Mouse (Mus musculus) hindbrain, embryonic 13.5 days (tissue): ENCODE results near the gene Eml1. TPM values are rescaled to one million over a fixed set of nuclear protein-coding genes. Genes with fewer than 3 reads are reported as not detected.

Experiments used
- ATAC-seq: fragments of 200-750 bp; cut with Nextera tagmentation; 2 replicates; pipeline ENCODE4 v1.8.0; 2017; ENCODE audit warnings: moderate TSS enrichment; ENCODE audit not compliant: low FRiP score
- H3K27ac ChIP-seq: fragments of 300-500 bp; sonication (generic); 2 replicates; pipeline ENCODE4 v1.5.1; 2015; ENCODE audit warnings: inconsistent platforms, mild to moderate bottlenecking, moderate library complexity
- H3K27me3 ChIP-seq: fragments of 300-500 bp; sonication (generic); 2 replicates; pipeline ENCODE4 v1.6.1; 2015; ENCODE audit warnings: mild to moderate bottlenecking, inconsistent platforms
- H3K36me3 ChIP-seq: fragments of 300-500 bp; sonication (generic); 2 replicates; pipeline ENCODE4 v1.6.1; 2015; ENCODE audit warnings: mild to moderate bottlenecking, inconsistent platforms
- H3K4me1 ChIP-seq: fragments of 300-500 bp; sonication (generic); replicated peaks from 2 replicates; pipeline ENCODE4 v1.6.1; 2015; ENCODE audit warnings: inconsistent platforms
- H3K4me2 ChIP-seq: fragments of 300-500 bp; sonication (generic); 2 replicates; pipeline ENCODE4 v1.6.1; 2015; ENCODE audit warnings: inconsistent platforms, mild to moderate bottlenecking, moderate library complexity
- H3K4me3 ChIP-seq: fragments of 300-500 bp; sonication (generic); 2 replicates; pipeline ENCODE4 v1.5.1; 2015; ENCODE audit warnings: mild to moderate bottlenecking, inconsistent platforms
- H3K9ac ChIP-seq: fragments of 300-500 bp; sonication (generic); 2 replicates; pipeline ENCODE4 v1.6.1; 2015; ENCODE audit warnings: mild to moderate bottlenecking, inconsistent platforms
- H3K9me3 ChIP-seq: fragments of 300-500 bp; sonication (generic); 2 replicates; pipeline ENCODE4 v1.6.1; 2016; ENCODE audit warnings: inconsistent platforms
- WGBS: fragments of 180-500 bp; shearing (Covaris S2); methylation state at CpG from one replicate; pipeline ENCODE4 v1.1.7; 2015; 5-methylcytosine and 5-hydroxymethylcytosine counted together
- polyA plus RNA-seq: library from polyadenylated mRNA; unstranded; fragments of >200 nt; fragmentation: Nextera tagmentation; extraction: Ambion mirVana; gene quantifications from 2 replicates; pipeline ENCODE4 v1.2.1, GENCODE M21; 2015

Gene Eml1
- polyA plus RNA-seq, result 58.7 and 61.9 TPM in 2 replicates

GRCm38 (mm10) chr12:108370596-108371428, at the start of gene Eml1:
Gene Eml1 (plus strand): TSS chr12:108370957.
- Histone ChIP-seq H3K9me3 (no peaks in the 10 kb centered on the region), H3K27me3 (peaks cover 2% of the 10 kb centered on the region; the same call in 1 of the 2 replicates), H3K9ac (no peak within 1 kb of the TSS), H3K36me3 (no peaks in the 10 kb centered on the region), H3K4me1 (peaks cover 18% of the 10 kb centered on the region), H3K27ac (no peak within 1 kb of the TSS), H3K4me3 (no peak within 1 kb of the TSS), H3K4me2 (no peak within 1 kb of the TSS)
- 80% methylated on average over 19 of the region's 19 CpGs for WGBS
- ATAC-seq, result no peak

- Histone ChIP-seq H3K4me1 (peaks cover 33% of the 10 kb centered on the region), H3K9me3 (no peaks in the 10 kb centered on the region), H3K4me2 (no peak overlapping the region), H3K27ac (no peak overlapping the region), H3K36me3 (no peaks in the 10 kb centered on the region), H3K4me3 (no peak overlapping the region), H3K9ac (no peak overlapping the region), H3K27me3 (peaks cover 40% of the 10 kb centered on the region)
- WGBS, result 45% methylated on average over 5 of the region's 5 CpGs
- ATAC-seq, result no peak
These were observed 44.4 kb upstream of the Eml1 start for GRCm38 (mm10) chr12:108326401-108326800.

GRCm38 (mm10) chr12:108327889-108328491, 42.8 kb upstream of the Eml1 start:
- Histone ChIP-seq H3K27ac (peak overlapping the region; percentile 23; the same call in 1 of the 2 replicates), H3K27me3 (peaks cover 40% of the 10 kb centered on the region), H3K4me3 (peak overlapping the region; percentile 46), H3K4me1 (peaks cover 30% of the 10 kb centered on the region), H3K9ac (peak overlapping the region; percentile 71), H3K36me3 (no peaks in the 10 kb centered on the region), H3K9me3 (no peaks in the 10 kb centered on the region), H3K4me2 (peak overlapping the region; percentile 74)
- peak; percentile 63 for ATAC-seq
- WGBS, result 2% methylated on average over 65 of the region's 66 CpGs

DNA sequence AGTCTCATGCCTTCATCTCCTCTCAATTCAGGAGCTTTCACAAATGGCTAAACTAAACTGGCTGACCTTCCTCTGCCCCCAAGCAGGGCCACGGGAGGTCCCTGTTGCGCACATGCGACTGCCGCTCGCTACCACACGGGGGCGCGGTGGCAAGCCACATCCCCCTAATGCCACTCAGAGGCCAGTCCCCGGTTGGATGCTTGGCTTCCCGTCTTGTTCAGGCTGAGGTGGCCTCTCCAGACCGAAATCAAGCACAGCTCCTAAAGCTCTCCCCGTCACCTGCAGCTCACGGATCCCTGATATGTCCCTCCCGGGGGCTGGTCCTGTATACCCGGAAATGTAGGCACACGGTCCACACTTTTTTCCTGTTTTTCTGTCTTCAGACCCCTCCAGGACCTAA, 37.7 kb upstream of the Eml1 start:
- peaks cover 39% of the 10 kb centered on the region for H3K27me3 ChIP-seq
- H3K9ac ChIP-seq, result peak overlapping the region; percentile 43; the same call in 1 of the 2 replicates
- H3K27ac ChIP-seq, result no peak overlapping the region
- H3K4me2 ChIP-seq, result peak overlapping the region; percentile 93
- H3K4me1 ChIP-seq, result peaks cover 29% of the 10 kb centered on the region
- ATAC-seq, result peak; percentile 8; the same call in 1 of the 2 replicates
- peak overlapping the region; percentile 58 for H3K4me3 ChIP-seq
- H3K9me3 ChIP-seq, result no peaks in the 10 kb centered on the region
- WGBS, result 2% methylated on average over 16 of the region's 16 CpGs
- H3K36me3 ChIP-seq, result no peaks in the 10 kb centered on the region

GRCm38 (mm10) chr12:108333481-108333882, 37.3 kb upstream of the Eml1 start:
- peaks cover 35% of the 10 kb centered on the region for H3K27me3 ChIP-seq
- no peaks in the 10 kb centered on the region for H3K9me3 ChIP-seq
- peaks cover 24% of the 10 kb centered on the region for H3K4me1 ChIP-seq
- H3K9ac ChIP-seq, result peak overlapping the region; percentile 43
- H3K4me3 ChIP-seq, result peak overlapping the region; percentile 58
- peak; percentile 33 for ATAC-seq
- no peaks in the 10 kb centered on the region for H3K36me3 ChIP-seq
- peak overlapping the region; percentile 36 for H3K27ac ChIP-seq
- WGBS, result 2% methylated on average over 22 of the region's 22 CpGs
- peak overlapping the region; percentile 93 for H3K4me2 ChIP-seq

DNA sequence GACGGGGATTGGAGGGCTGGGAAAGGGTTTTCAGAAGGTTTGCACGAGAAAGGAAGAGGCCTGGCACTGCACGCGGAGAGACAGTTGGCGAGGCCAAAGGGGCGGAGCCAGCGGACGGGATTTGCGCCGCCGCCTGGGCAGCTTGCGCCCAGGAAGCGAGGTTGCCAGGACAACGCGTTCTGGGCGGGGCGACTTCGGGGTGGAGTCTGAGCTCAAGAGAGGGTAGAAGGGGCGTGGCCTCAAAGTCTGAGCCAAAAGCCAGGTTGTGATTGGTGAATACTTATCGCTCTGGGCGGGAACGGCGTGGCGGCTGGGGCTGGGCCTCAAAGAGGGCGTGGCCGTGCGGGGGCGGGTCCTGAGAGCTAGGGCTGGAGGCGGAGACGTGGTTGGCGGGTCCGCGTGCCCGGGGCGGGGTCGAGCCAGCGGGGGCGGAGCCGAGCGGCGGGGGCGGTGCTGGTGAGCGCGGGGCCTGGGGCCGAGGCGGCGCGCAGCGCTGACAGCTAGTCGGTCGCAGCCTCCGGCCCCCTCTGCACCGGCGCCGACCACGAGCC, 36.8 kb upstream of the Eml1 start, which contains the start of gene Cyp46a1:
Gene Cyp46a1 (plus strand): TSS at position 487 of the 551 bp plus-strand sequence.
- H3K4me1 ChIP-seq, result peaks cover 19% of the 10 kb centered on the region
- H3K36me3 ChIP-seq, result no peaks in the 10 kb centered on the region
- peak; percentile 92 for ATAC-seq
- peak within 1 kb of the TSS; percentile 79 for H3K27ac ChIP-seq
- peak within 1 kb of the TSS; percentile 58 for H3K4me3 ChIP-seq
- no peaks in the 10 kb centered on the region for H3K9me3 ChIP-seq
- peak within 1 kb of the TSS; percentile 73 for H3K9ac ChIP-seq
- H3K27me3 ChIP-seq, result peaks cover 30% of the 10 kb centered on the region
- peak within 1 kb of the TSS; percentile 93 for H3K4me2 ChIP-seq
- under 1% methylated on average over 46 of the region's 56 CpGs for WGBS

- WGBS, result 1% methylated on average over 26 of the region's 32 CpGs
- peak overlapping the region; percentile 79 for H3K27ac ChIP-seq
- H3K27me3 ChIP-seq, result peaks cover 27% of the 10 kb centered on the region
- peak overlapping the region; percentile 93 for H3K4me2 ChIP-seq
- peak; percentile 49; the same call in 1 of the 2 replicates for ATAC-seq
- H3K4me1 ChIP-seq, result peaks cover 18% of the 10 kb centered on the region
- H3K9ac ChIP-seq, result peak overlapping the region; percentile 73
- H3K36me3 ChIP-seq, result no peaks in the 10 kb centered on the region
- peak overlapping the region; percentile 58 for H3K4me3 ChIP-seq
- no peaks in the 10 kb centered on the region for H3K9me3 ChIP-seq
These were observed 36.2 kb upstream of the Eml1 start for GRCm38 (mm10) chr12:108334529-108334928.

GRCm38 (mm10) chr12:108338572-108339190, 32.1 kb upstream of the Eml1 start:
- Histone ChIP-seq H3K27me3 (peaks cover 19% of the 10 kb centered on the region), H3K4me3 (no peak overlapping the region), H3K27ac (no peak overlapping the region), H3K4me2 (no peak overlapping the region), H3K9ac (no peak overlapping the region), H3K36me3 (no peaks in the 10 kb centered on the region), H3K4me1 (peaks cover 8% of the 10 kb centered on the region), H3K9me3 (no peaks in the 10 kb centered on the region)
- 26% methylated on average over 14 of the region's 14 CpGs for WGBS
- no peak for ATAC-seq

GRCm38 (mm10) chr12:108348151-108348550, 22.6 kb upstream of the Eml1 start:
- Histone ChIP-seq H3K9ac (no peak overlapping the region), H3K36me3 (no peaks in the 10 kb centered on the region), H3K4me3 (no peak overlapping the region), H3K4me1 (peaks cover 9% of the 10 kb centered on the region), H3K9me3 (no peaks in the 10 kb centered on the region), H3K27ac (no peak overlapping the region), H3K4me2 (no peak overlapping the region), H3K27me3 (peaks cover 26% of the 10 kb centered on the region)
- no peak for ATAC-seq
- 84% methylated on average over 8 of the region's 8 CpGs for WGBS

- 69% methylated on average over 5 of the region's 5 CpGs for WGBS
- Histone ChIP-seq H3K4me3 (no peak overlapping the region), H3K4me1 (peaks cover 9% of the 10 kb centered on the region), H3K27me3 (peaks cover 35% of the 10 kb centered on the region), H3K9ac (no peak overlapping the region), H3K36me3 (no peaks in the 10 kb centered on the region), H3K27ac (no peak overlapping the region), H3K9me3 (no peaks in the 10 kb centered on the region), H3K4me2 (no peak overlapping the region)
- no peak for ATAC-seq
These were observed 21.7 kb upstream of the Eml1 start for GRCm38 (mm10) chr12:108349026-108349425.

- no peak overlapping the region for H3K4me2 ChIP-seq
- H3K9ac ChIP-seq, result no peak overlapping the region
- WGBS, result 87% methylated on average over 10 of the region's 10 CpGs
- peaks cover 9% of the 10 kb centered on the region for H3K4me1 ChIP-seq
- no peak for ATAC-seq
- no peaks in the 10 kb centered on the region for H3K36me3 ChIP-seq
- no peak overlapping the region for H3K4me3 ChIP-seq
- peaks cover 40% of the 10 kb centered on the region for H3K27me3 ChIP-seq
- H3K27ac ChIP-seq, result no peak overlapping the region
- H3K9me3 ChIP-seq, result no peaks in the 10 kb centered on the region
These were observed 19.8 kb upstream of the Eml1 start for GRCm38 (mm10) chr12:108350931-108351330.
